Mouse (Mus musculus) kidney, embryonic 16.5 days (tissue): ENCODE measurements around the gene Cnnm1. TPM values are rescaled to one million over a fixed set of nuclear protein-coding genes. Genes with fewer than 3 reads are reported as not detected.

ENCODE experiments used
- ATAC-seq: fragments of 200-750 bp; cut with Nextera tagmentation; 2 replicates; pipeline ENCODE4 v1.8.0; 2017; ENCODE audit warnings: moderate TSS enrichment; ENCODE audit not compliant: low FRiP score, low TSS enrichment
- H3K27ac ChIP-seq: fragments of 300-500 bp; sonication (generic); 2 replicates; pipeline ENCODE4 v1.5.1; 2014; ENCODE audit warnings: low read length
- H3K27me3 ChIP-seq: fragments of 300-500 bp; sonication (generic); 2 replicates; pipeline ENCODE4 v1.6.1; 2014; ENCODE audit warnings: low read length, control low read depth, mixed read lengths; ENCODE audit not compliant: insufficient read depth
- H3K36me3 ChIP-seq: fragments of 300-500 bp; sonication (generic); 2 replicates; pipeline ENCODE4 v1.6.1; 2014; ENCODE audit warnings: low read length, control low read depth, mixed read lengths; ENCODE audit not compliant: insufficient read depth
- H3K4me1 ChIP-seq: fragments of 300-500 bp; sonication (generic); 2 replicates; pipeline ENCODE4 v1.6.1; 2014; ENCODE audit warnings: low read length, control low read depth, mixed read lengths; ENCODE audit not compliant: insufficient read depth
- H3K4me2 ChIP-seq: fragments of 300-500 bp; sonication (generic); replicated peaks from 2 replicates; pipeline ENCODE4 v1.6.1; 2014; ENCODE audit warnings: low read depth, low read length
- H3K4me3 ChIP-seq: fragments of 300-500 bp; sonication (generic); 2 replicates; pipeline ENCODE4 v1.5.1; 2014; ENCODE audit warnings: mild to moderate bottlenecking, low read length
- H3K9ac ChIP-seq: fragments of 300-500 bp; sonication (generic); replicated peaks from 2 replicates; pipeline ENCODE4 v1.6.1; 2014; ENCODE audit warnings: low read length
- H3K9me3 ChIP-seq: fragments of 300-500 bp; sonication (generic); 2 replicates; pipeline ENCODE4 v1.6.1; 2016; ENCODE audit warnings: low read length, control low read depth
- WGBS: fragments of 180-500 bp; shearing (Covaris S2); extraction: QIAGEN DNeasy Blood & Tissue Kit; methylation state at CpG from one replicate; pipeline ENCODE4 v1.1.7; 2014; 5-methylcytosine and 5-hydroxymethylcytosine counted together
- polyA plus RNA-seq: library from polyadenylated mRNA; unstranded; fragments of >200 nt; fragmentation: Nextera tagmentation; extraction: Ambion mirVana; gene quantifications from 2 replicates; pipeline ENCODE4 v1.2.1, GENCODE M21; 2015

Cnnm1 gene
- polyA plus RNA-seq, 1 experiment from 2014 or later, result 0.05 TPM

DNA sequence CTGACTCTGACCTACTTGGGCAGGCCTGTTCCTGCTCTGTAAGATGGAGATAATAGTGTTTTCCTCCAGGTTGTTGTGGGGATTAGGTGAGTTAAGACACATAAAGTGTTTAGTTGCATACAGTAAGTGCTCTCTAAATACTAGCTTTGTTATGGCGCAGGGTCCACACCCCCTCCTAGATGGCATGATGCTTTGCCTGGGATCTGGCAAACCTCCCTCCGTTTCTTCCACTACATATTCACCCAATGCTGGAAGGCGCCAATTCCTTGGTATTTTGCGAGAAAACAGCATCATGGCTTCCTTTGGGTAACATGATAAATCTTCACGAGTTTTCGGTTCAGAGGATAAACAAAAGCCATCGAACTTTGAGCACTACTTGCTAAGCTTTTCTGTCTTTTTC lies 85.3 kb downstream of the Cnnm1 start:
- peaks cover 34% of the 10 kb centered on the region for H3K4me1 ChIP-seq
- H3K9me3 ChIP-seq, result no peaks in the 10 kb centered on the region
- WGBS, result 80% methylated on average over 7 of the region's 7 CpGs
- no peaks in the 10 kb centered on the region for H3K36me3 ChIP-seq
- 0 out of 2 replicates have a peak overlapping the region, but pooled peaks have one; percentile 75 for H3K4me2 ChIP-seq
- peak overlapping the region; percentile 70; the same call in 1 of the 2 replicates for H3K9ac ChIP-seq
- no peaks in the 10 kb centered on the region for H3K27me3 ChIP-seq
- no peak overlapping the region for H3K4me3 ChIP-seq
- no peak overlapping the region for H3K27ac ChIP-seq
- ATAC-seq, result no peak

DNA sequence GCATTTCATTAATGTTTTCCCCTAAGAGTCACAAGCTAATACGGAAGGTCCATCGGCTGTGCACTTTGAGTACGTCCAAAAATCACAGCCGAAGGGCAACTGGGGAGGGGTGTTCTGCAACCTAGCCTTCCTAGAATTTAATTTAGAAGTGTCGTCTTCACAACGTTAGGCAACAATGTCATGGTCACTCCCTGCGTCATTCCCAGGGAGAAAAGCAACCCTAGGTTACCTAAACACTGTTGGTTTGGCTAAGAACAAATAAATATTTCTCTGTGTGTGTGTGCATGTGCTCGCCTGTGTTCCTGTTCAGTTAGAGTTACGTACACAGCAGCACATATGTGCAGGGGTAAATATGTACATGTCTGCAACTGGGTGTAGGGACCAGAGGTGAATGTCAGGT lies 85.8 kb downstream of the Cnnm1 start:
- Histone ChIP-seq H3K9ac (no peak overlapping the region), H3K27ac (no peak overlapping the region), H3K4me3 (no peak overlapping the region), H3K4me2 (no peak overlapping the region), H3K36me3 (no peaks in the 10 kb centered on the region), H3K27me3 (no peaks in the 10 kb centered on the region), H3K4me1 (peaks cover 29% of the 10 kb centered on the region), H3K9me3 (no peaks in the 10 kb centered on the region)
- 79% methylated on average over 9 of the region's 9 CpGs for WGBS
- ATAC-seq, result no peak

DNA sequence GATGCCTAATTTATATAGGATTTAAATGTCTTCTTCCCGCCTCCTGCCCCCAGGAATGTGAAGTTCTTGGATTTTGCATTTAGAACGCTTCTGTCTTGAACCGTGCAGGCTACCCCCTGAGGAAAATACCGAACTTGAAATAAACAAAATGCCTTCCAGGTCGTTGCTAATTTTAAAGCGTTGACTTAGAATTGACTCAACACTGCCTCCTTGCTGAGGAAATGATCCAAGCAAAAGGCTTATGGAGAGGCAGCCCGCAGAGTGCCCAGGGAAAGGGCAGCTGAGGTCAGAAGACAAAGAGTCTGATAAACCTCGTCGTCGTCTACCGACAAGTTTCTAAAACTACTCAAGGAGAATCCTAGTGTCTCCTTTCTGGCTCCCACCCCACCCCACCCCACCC lies 86.9 kb downstream of the Cnnm1 start:
- Histone ChIP-seq H3K4me1 (peaks cover 18% of the 10 kb centered on the region), H3K4me2 (no peak overlapping the region), H3K4me3 (no peak overlapping the region), H3K9ac (no peak overlapping the region), H3K27me3 (no peaks in the 10 kb centered on the region; the same call in 1 of the 2 replicates), H3K27ac (no peak overlapping the region), H3K9me3 (no peaks in the 10 kb centered on the region), H3K36me3 (no peaks in the 10 kb centered on the region)
- no peak for ATAC-seq
- 16% methylated on average over 11 of the region's 11 CpGs for WGBS

DNA sequence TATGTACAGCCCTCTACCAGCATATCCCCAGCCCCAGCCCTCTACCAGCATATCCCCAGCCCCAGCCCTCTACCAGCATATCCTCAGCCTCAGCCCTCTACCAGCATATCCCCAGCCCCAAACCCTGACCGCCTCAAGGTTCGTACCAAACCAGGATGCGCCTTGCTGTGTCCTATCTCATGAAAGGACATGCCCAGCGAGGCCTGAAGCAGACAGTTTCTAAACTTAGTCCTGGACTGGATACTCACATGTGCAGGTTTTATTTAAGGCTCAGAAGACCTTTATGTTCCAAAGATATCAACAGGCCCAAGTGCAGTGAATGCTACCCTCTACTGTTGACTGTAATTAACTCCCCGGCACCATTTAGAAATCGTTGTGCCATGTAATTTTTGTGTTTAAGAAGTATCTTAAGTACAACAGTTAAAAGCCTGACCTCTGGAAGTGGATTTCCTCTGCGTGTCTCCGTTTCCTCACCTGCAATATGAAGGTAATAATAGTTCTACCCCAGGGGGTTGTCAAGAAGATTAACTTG lies 87.9 kb downstream of the Cnnm1 start:
- Histone ChIP-seq H3K4me2 (no peak overlapping the region), H3K9me3 (no peaks in the 10 kb centered on the region), H3K27ac (no peak overlapping the region), H3K36me3 (no peaks in the 10 kb centered on the region), H3K4me1 (peaks cover 15% of the 10 kb centered on the region), H3K27me3 (no peaks in the 10 kb centered on the region; the same call in 1 of the 2 replicates), H3K4me3 (no peak overlapping the region), H3K9ac (no peak overlapping the region)
- no peak for ATAC-seq
- WGBS, result 84% methylated on average over 8 of the region's 8 CpGs

DNA sequence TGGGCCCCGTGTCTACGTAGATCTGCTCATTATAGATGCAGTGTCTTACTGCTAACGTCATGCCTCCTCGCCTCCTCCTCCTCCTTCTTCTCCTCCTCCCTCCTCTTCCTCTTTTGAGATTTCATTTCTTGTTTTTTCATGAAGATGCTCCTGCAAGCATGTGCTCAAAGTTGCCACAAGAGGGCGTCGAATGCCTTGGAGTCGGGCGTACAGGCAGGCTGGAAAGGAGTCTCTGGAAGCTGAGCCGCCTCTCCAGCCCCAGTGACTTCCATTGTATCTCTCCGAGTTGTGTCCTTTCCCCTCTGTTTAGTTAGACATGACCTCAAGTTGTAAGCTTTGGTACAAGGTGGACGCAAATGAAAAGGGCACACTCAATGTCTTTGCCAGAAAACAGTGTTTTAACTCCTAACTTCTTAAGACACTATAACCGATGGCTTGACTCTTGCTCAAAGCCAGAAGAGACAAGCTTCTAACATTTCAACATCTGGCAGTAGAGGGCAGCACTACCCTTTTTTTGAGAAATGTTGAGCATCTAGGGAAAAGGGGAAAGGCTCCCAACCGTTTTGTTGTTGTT lies 90.0 kb downstream of the Cnnm1 start:
- ATAC-seq, result peak; percentile 83; the same call in 1 of the 2 replicates
- WGBS, result 2% methylated on average over 13 of the region's 13 CpGs
- Histone ChIP-seq H3K9me3 (no peaks in the 10 kb centered on the region), H3K9ac (no peak overlapping the region), H3K4me2 (peak overlapping the region; percentile 54), H3K27me3 (no peaks in the 10 kb centered on the region; the same call in 1 of the 2 replicates), H3K27ac (no peak overlapping the region), H3K4me1 (peaks cover under 1% of the 10 kb centered on the region; the same call in 1 of the 2 replicates), H3K4me3 (peak overlapping the region; percentile 31), H3K36me3 (no peaks in the 10 kb centered on the region)

DNA sequence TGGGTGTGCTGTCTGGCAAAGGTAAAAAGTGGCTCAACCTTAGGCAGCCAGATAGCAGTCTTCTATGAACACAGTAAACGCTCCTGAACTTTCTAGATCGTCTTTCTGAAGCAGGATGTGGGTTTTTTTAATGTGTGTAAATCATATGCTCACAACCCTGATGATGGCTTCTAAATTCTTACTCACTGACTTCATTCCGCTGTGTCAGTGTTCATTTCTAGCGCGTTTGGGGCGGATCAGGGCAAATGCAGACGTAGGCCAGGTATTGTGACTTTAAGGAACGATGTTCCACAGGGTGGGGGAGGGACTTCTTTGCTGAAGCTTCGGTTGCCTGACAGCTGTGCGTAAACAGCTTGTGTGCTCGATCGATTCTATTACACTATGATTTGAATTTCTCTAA lies 90.7 kb downstream of the Cnnm1 start:
- Histone ChIP-seq H3K9me3 (no peaks in the 10 kb centered on the region), H3K4me1 (no peaks in the 10 kb centered on the region), H3K27me3 (no peaks in the 10 kb centered on the region; the same call in 1 of the 2 replicates), H3K9ac (no peak overlapping the region), H3K27ac (no peak overlapping the region), H3K4me3 (no peak overlapping the region), H3K4me2 (no peak overlapping the region), H3K36me3 (no peaks in the 10 kb centered on the region)
- WGBS, result 26% methylated on average over 12 of the region's 12 CpGs
- ATAC-seq, result no peak

DNA sequence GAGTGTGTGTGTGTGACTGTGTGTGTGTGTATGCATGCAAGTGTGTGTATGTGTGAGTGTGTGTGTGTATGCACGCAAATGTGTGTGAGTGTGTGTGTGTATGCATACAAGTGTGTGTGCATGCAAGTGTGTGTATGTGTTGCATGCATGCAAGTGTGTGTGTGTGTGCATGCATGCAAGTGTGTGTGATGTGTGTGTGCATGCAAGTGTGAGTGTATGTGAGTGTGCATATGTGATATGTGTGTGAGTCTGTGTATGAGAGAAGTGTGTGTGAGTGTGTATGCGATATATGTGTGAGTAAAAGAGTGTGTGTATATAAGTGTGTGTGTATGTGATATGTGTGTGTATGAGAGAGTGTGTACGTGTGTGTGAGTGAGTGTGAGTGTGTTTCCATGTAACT lies 95.1 kb downstream of the Cnnm1 start:
- Histone ChIP-seq H3K9me3 (no peaks in the 10 kb centered on the region), H3K36me3 (no peaks in the 10 kb centered on the region), H3K4me1 (no peaks in the 10 kb centered on the region), H3K4me3 (no peak overlapping the region), H3K9ac (no peak overlapping the region), H3K27me3 (no peaks in the 10 kb centered on the region; the same call in 1 of the 2 replicates), H3K27ac (no peak overlapping the region), H3K4me2 (no peak overlapping the region)
- 90% methylated on average over 3 of the region's 3 CpGs for WGBS
- no peak for ATAC-seq

DNA sequence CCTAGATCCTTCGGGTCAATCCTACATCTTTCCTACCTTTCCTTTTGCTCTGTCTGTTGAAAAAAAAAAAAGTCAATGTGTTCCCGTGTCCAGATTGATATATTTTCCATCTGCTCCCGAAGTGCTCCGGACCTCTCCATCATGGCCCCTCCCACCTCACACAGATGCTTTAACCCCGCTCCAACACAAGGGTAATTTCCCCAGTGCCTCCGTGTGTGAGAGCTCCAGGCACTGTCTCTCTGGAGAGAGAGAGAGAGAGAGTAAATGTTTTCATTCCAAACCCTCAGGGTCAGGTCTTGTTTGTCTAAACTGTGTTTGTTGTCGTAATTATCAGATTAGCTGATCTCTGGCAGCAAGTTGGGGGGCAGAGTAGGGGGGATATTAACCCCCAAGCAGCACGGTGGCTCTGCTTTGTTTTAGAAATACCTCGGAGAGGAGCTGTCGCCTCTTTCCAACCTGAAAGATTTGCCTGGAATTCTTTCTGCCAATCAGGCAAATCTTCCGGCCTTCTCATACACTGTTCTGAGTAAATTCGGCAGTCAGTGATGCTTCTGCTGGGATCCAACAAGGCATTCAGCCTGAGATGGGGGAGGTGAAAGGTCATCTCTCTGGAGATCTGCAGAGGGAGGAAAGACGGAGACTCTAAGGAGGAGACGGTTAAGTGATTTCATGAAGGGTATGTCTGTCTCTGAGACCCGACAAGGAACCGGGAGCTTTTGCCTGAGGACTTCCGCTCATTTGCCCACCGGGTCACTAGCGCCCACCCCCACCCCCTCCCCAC lies 106.3 kb downstream of the Cnnm1 start:
- Histone ChIP-seq H3K27me3 (peaks cover 35% of the 10 kb centered on the region), H3K36me3 (no peaks in the 10 kb centered on the region), H3K27ac (no peak overlapping the region), H3K4me2 (peak overlapping the region; percentile 32), H3K9me3 (no peaks in the 10 kb centered on the region), H3K4me3 (no peak overlapping the region), H3K4me1 (peaks cover 14% of the 10 kb centered on the region), H3K9ac (no peak overlapping the region)
- WGBS, result 4% methylated on average over 19 of the region's 19 CpGs
- no peak for ATAC-seq
